Mouse (Mus musculus): Measurements from ENCODE around the gene Nat8f2.

Gene Nat8f2

DNA sequence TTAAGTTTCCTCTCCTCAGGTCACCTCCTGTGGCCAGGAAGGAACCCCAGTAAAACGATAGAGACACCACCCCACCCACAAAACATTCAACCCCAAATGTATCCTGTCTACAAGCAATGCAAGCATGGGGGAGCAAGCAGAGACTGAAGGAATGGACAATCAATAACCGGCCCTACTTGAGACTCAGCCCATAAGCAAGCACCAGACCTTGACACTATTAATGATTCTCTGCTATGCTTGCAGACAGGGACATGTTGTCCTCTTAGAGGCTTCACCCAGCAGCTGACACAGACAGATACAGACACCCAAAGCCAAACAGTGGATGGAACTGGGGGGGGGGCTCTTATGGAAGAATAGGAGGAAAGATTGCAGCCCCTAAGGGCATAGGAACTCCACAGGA lies 43.1 kb downstream of the Nat8f2 start:
- DNase-seq (ENCODE audit: low read depth in 1 of 2, low spot score in 2 of 2): no peak

GRCm38 (mm10) chr6:85823382-85824090 lies 45.4 kb downstream of the Nat8f2 start:
- no peak for DNase-seq (ENCODE audit: low read depth in 1 of 2, low spot score in 2 of 2)

- no peak for DNase-seq (ENCODE audit: low read depth in 1 of 2, low spot score in 2 of 2)
These were observed 46.7 kb downstream of the Nat8f2 start for GRCm38 (mm10) chr6:85822286-85822685.

- DNase-seq (ENCODE audit: low read depth in 1 of 2, low spot score in 2 of 2): no peak
These were observed 48.1 kb downstream of the Nat8f2 start, which contains the start of the genes Nat8f6 and Nat8f5 for GRCm38 (mm10) chr6:85820837-85821236. TSS of gene Nat8f6 (minus strand) at chr6:85820954. TSS of gene Nat8f5 (minus strand) at chr6:85820972.

- no peak for DNase-seq (ENCODE audit: low read depth in 1 of 2, low spot score in 2 of 2)
These were observed 50.6 kb downstream of the Nat8f2 start for GRCm38 (mm10) chr6:85818338-85818737.
